Mouse (Mus musculus): ENCODE results near the gene Fzd2. TPM values are rescaled to one million over a fixed set of nuclear protein-coding genes. Genes with fewer than 3 reads are reported as not detected.
"Not testable (repeated sequence)": the region's sequence is repeated elsewhere in the genome, so short reads cannot be mapped to it uniquely, and the experiment has no call there.

The Fzd2 gene
- polyA plus RNA-seq, 1 experiment from 2014 or later = 41.7 TPM

GRCm38 (mm10) chr11:102595341-102595820 lies 8.8 kb upstream of the Fzd2 start:
- Histone ChIP-seq H3K4me2 (replicated peaks; ENCODE audit: low read depth, low read length) (no peak overlapping the region; the same call in 1 of the 2 replicates), H3K9ac (ENCODE audit: low read depth, low read length) (no peak overlapping the region; the same call in 1 of the 2 replicates)
- WGBS = 2% methylated on average over 3 of the region's 4 CpGs

GRCm38 (mm10) chr11:102599912-102600311 lies 4.3 kb upstream of the Fzd2 start:
- no peaks in the 10 kb centered on the region for H3K9me3 ChIP-seq (ENCODE audit: control insufficient read depth, low read length)
- no peak for ATAC-seq (ENCODE audit: low FRiP score, low TSS enrichment)
- H3K4me1 ChIP-seq (ENCODE audit: control insufficient read depth, insufficient read depth, low read length) = peaks cover 17% of the 10 kb centered on the region
- H3K27ac ChIP-seq (ENCODE audit: low read depth, low read length) = no peak overlapping the region
- no peak overlapping the region for H3K4me2 ChIP-seq (replicated peaks; ENCODE audit: low read depth, low read length)
- no peak overlapping the region for H3K9ac ChIP-seq (ENCODE audit: low read depth, low read length)
- 94% methylated on average over 3 of the region's 3 CpGs for WGBS
- H3K4me3 ChIP-seq (ENCODE audit: low read length) = no peak overlapping the region
- peaks cover 2% of the 10 kb centered on the region; the same call in 1 of the 2 replicates for H3K27me3 ChIP-seq (ENCODE audit: control insufficient read depth, insufficient read depth, low read length)
- H3K36me3 ChIP-seq (ENCODE audit: control insufficient read depth, insufficient read depth, low read length) = no peaks in the 10 kb centered on the region

More at GRCm38 (mm10) chr11:102595341-102595820, 8.8 kb upstream of the Fzd2 start:
- H3K27me3 ChIP-seq (ENCODE audit: control insufficient read depth, insufficient read depth, low read length) = no peaks in the 10 kb centered on the region
- H3K9me3 ChIP-seq (ENCODE audit: control insufficient read depth, low read length) = no peaks in the 10 kb centered on the region
- no peak overlapping the region for H3K4me3 ChIP-seq (ENCODE audit: low read length)
- peaks cover 20% of the 10 kb centered on the region for H3K4me1 ChIP-seq (ENCODE audit: control insufficient read depth, insufficient read depth, low read length)
- ATAC-seq (ENCODE audit: low FRiP score, low TSS enrichment) = peak; percentile 91
- H3K36me3 ChIP-seq (ENCODE audit: control insufficient read depth, insufficient read depth, low read length) = no peaks in the 10 kb centered on the region
- H3K27ac ChIP-seq (ENCODE audit: low read depth, low read length) = peak overlapping the region; percentile 88

- peaks cover 8% of the 10 kb centered on the region; the same call in 1 of the 2 replicates for H3K27me3 ChIP-seq (ENCODE audit: control insufficient read depth, insufficient read depth, low read length)
- 2% methylated on average over 13 of the region's 13 CpGs for WGBS
- H3K9me3 ChIP-seq (ENCODE audit: control insufficient read depth, low read length) = no peaks in the 10 kb centered on the region
- peak overlapping the region; percentile 71 for H3K4me2 ChIP-seq (replicated peaks; ENCODE audit: low read depth, low read length)
- no peaks in the 10 kb centered on the region; the same call in 1 of the 2 replicates for H3K36me3 ChIP-seq (ENCODE audit: control insufficient read depth, insufficient read depth, low read length)
- no peak for ATAC-seq (ENCODE audit: low FRiP score, low TSS enrichment)
- H3K9ac ChIP-seq (ENCODE audit: low read depth, low read length) = peak overlapping the region; percentile 70
- H3K4me1 ChIP-seq (ENCODE audit: control insufficient read depth, insufficient read depth, low read length) = peaks cover 10% of the 10 kb centered on the region
- peak overlapping the region; percentile 90 for H3K4me3 ChIP-seq (ENCODE audit: low read length)
- peak overlapping the region; percentile 99 for H3K27ac ChIP-seq (ENCODE audit: low read depth, low read length)
Observed at GRCm38 (mm10) chr11:102602816-102603495, 1.2 kb upstream of the Fzd2 start.

- Histone ChIP-seq H3K4me2 (replicated peaks; ENCODE audit: low read depth, low read length) (peak overlapping the region; percentile 71), H3K9me3 (ENCODE audit: control insufficient read depth, low read length) (no peaks in the 10 kb centered on the region), H3K27me3 (ENCODE audit: control insufficient read depth, insufficient read depth, low read length) (peaks cover 8% of the 10 kb centered on the region; the same call in 1 of the 2 replicates), H3K9ac (ENCODE audit: low read depth, low read length) (peak overlapping the region; percentile 70), H3K36me3 (ENCODE audit: control insufficient read depth, insufficient read depth, low read length) (no peaks in the 10 kb centered on the region; the same call in 1 of the 2 replicates), H3K27ac (ENCODE audit: low read depth, low read length) (peak overlapping the region; percentile 99), H3K4me3 (ENCODE audit: low read length) (peak overlapping the region; percentile 90), H3K4me1 (ENCODE audit: control insufficient read depth, insufficient read depth, low read length) (peaks cover 15% of the 10 kb centered on the region)
- under 1% methylated on average over 10 of the region's 10 CpGs for WGBS
- ATAC-seq (ENCODE audit: low FRiP score, low TSS enrichment) = peak; percentile 50
Observed at GRCm38 (mm10) chr11:102603496-102603850, 723 bp upstream of the Fzd2 start.

GRCm38 (mm10) chr11:102604777-102605552 lies 769 bp downstream of the Fzd2 start:
- peak overlapping the region; percentile 71 for H3K4me2 ChIP-seq (replicated peaks; ENCODE audit: low read depth, low read length)
- ATAC-seq (ENCODE audit: low FRiP score, low TSS enrichment) = peak; percentile 25; the same call in 1 of the 2 replicates
- no peaks in the 10 kb centered on the region; the same call in 1 of the 2 replicates for H3K36me3 ChIP-seq (ENCODE audit: control insufficient read depth, insufficient read depth, low read length)
- H3K9ac ChIP-seq (ENCODE audit: low read depth, low read length) = peak overlapping the region; percentile 96
- H3K27me3 ChIP-seq (ENCODE audit: control insufficient read depth, insufficient read depth, low read length) = peaks cover 8% of the 10 kb centered on the region; the same call in 1 of the 2 replicates
- under 1% methylated on average over 74 of the region's 74 CpGs for WGBS
- H3K9me3 ChIP-seq (ENCODE audit: control insufficient read depth, low read length) = no peaks in the 10 kb centered on the region
- H3K4me3 ChIP-seq (ENCODE audit: low read length) = peak overlapping the region; percentile 90
- H3K27ac ChIP-seq (ENCODE audit: low read depth, low read length) = peak overlapping the region; percentile 99
- H3K4me1 ChIP-seq (ENCODE audit: control insufficient read depth, insufficient read depth, low read length) = peaks cover 30% of the 10 kb centered on the region

- WGBS = under 1% methylated on average over 62 of the region's 62 CpGs
Observed at GRCm38 (mm10) chr11:102605553-102606416, 1.6 kb downstream of the Fzd2 start.

GRCm38 (mm10) chr11:102606751-102607171 lies 2.6 kb downstream of the Fzd2 start:
- H3K27me3 ChIP-seq (ENCODE audit: control insufficient read depth, insufficient read depth, low read length) = peaks cover 8% of the 10 kb centered on the region; the same call in 1 of the 2 replicates
- H3K36me3 ChIP-seq (ENCODE audit: control insufficient read depth, insufficient read depth, low read length) = no peaks in the 10 kb centered on the region; the same call in 1 of the 2 replicates
- no peaks in the 10 kb centered on the region for H3K9me3 ChIP-seq (ENCODE audit: control insufficient read depth, low read length)
- H3K27ac ChIP-seq (ENCODE audit: low read depth, low read length) = peak overlapping the region; percentile 89
- H3K9ac ChIP-seq (ENCODE audit: low read depth, low read length) = peak overlapping the region; percentile 96
- H3K4me3 ChIP-seq (ENCODE audit: low read length) = peak overlapping the region; percentile 90
- WGBS = 3% methylated on average over 12 of the region's 12 CpGs
- peak overlapping the region; percentile 71 for H3K4me2 ChIP-seq (replicated peaks; ENCODE audit: low read depth, low read length)
- no peak for ATAC-seq (ENCODE audit: low FRiP score, low TSS enrichment)
- H3K4me1 ChIP-seq (ENCODE audit: control insufficient read depth, insufficient read depth, low read length) = peaks cover 48% of the 10 kb centered on the region

More at GRCm38 (mm10) chr11:102605553-102606416, 1.6 kb downstream of the Fzd2 start:
- peak overlapping the region; percentile 99 for H3K27ac ChIP-seq (ENCODE audit: low read depth, low read length)
- H3K9me3 ChIP-seq (ENCODE audit: control insufficient read depth, low read length) = no peaks in the 10 kb centered on the region
- H3K4me3 ChIP-seq (ENCODE audit: low read length) = peak overlapping the region; percentile 90
- peak overlapping the region; percentile 71 for H3K4me2 ChIP-seq (replicated peaks; ENCODE audit: low read depth, low read length)
- H3K4me1 ChIP-seq (ENCODE audit: control insufficient read depth, insufficient read depth, low read length) = peaks cover 38% of the 10 kb centered on the region
- no peaks in the 10 kb centered on the region; the same call in 1 of the 2 replicates for H3K36me3 ChIP-seq (ENCODE audit: control insufficient read depth, insufficient read depth, low read length)
- H3K9ac ChIP-seq (ENCODE audit: low read depth, low read length) = peak overlapping the region; percentile 96
- no peak for ATAC-seq (ENCODE audit: low FRiP score, low TSS enrichment)
- peaks cover 8% of the 10 kb centered on the region; the same call in 1 of the 2 replicates for H3K27me3 ChIP-seq (ENCODE audit: control insufficient read depth, insufficient read depth, low read length)

- 2% methylated on average over 12 of the region's 12 CpGs for WGBS
- not testable (repeated sequence) for H3K27me3 ChIP-seq (ENCODE audit: control insufficient read depth, insufficient read depth, low read length); H3K9me3 ChIP-seq (ENCODE audit: control insufficient read depth, low read length); ATAC-seq (ENCODE audit: low FRiP score, low TSS enrichment); H3K36me3 ChIP-seq (ENCODE audit: control insufficient read depth, insufficient read depth, low read length)
- Histone ChIP-seq H3K27ac (ENCODE audit: low read depth, low read length) (peak overlapping the region; percentile 89), H3K4me3 (ENCODE audit: low read length) (peak overlapping the region; percentile 90), H3K4me2 (replicated peaks; ENCODE audit: low read depth, low read length) (peak overlapping the region; percentile 71), H3K4me1 (ENCODE audit: control insufficient read depth, insufficient read depth, low read length) (peaks cover 49% of the 10 kb centered on the region), H3K9ac (ENCODE audit: low read depth, low read length) (peak overlapping the region; percentile 96)
Observed at GRCm38 (mm10) chr11:102607201-102607600, 3.0 kb downstream of the Fzd2 start.

Data from kidney, embryonic 14.5 days (tissue).